Mouse (Mus musculus) midbrain, embryonic 14.5 days (tissue): ENCODE measurements at regions not wholly inside any gene's neighbourhood (a gene's known extent, or its start where the extent isn't known, plus 50 kb on each side); places are given as distances from the start of the nearest gene placed in this dataset.

ENCODE experiments used
- ATAC-seq: fragments of 200-750 bp; cut with Nextera tagmentation; 2 replicates; pipeline ENCODE4 v1.8.0; 2017; ENCODE audit warnings: moderate number of reproducible peaks, moderate library complexity; ENCODE audit not compliant: low FRiP score, low TSS enrichment
- DNase-seq: peaks from one replicate; pipeline ENCODE4 v3.0.0-alpha.2; 2015
- H3K27ac ChIP-seq: fragments of 300-500 bp; sonication (generic); replicated peaks from 2 replicates; pipeline ENCODE4 v1.5.1; 2014; ENCODE audit warnings: mild to moderate bottlenecking, low read depth, low read length, moderate library complexity
- H3K27me3 ChIP-seq: fragments of 300-500 bp; sonication (generic); 2 replicates; pipeline ENCODE4 v1.6.1; 2014; ENCODE audit warnings: low read length, control low read depth, mixed read lengths; ENCODE audit not compliant: control insufficient read depth, insufficient read depth
- H3K36me3 ChIP-seq: fragments of 300-500 bp; sonication (generic); 2 replicates; pipeline ENCODE4 v1.6.1; 2014; ENCODE audit warnings: low read length, control low read depth; ENCODE audit not compliant: control insufficient read depth, insufficient read depth
- H3K4me1 ChIP-seq: fragments of 300-500 bp; sonication (generic); 2 replicates; pipeline ENCODE4 v1.6.1; 2014; ENCODE audit warnings: mild to moderate bottlenecking, antibody characterized with exemption, low read length, control low read depth; ENCODE audit not compliant: control insufficient read depth, insufficient read depth
- H3K4me2 ChIP-seq: fragments of 300-500 bp; sonication (generic); 2 replicates; pipeline ENCODE4 v1.6.1; 2014; ENCODE audit warnings: mild to moderate bottlenecking, low read length, moderate library complexity
- H3K4me3 ChIP-seq: fragments of 300-500 bp; sonication (generic); replicated peaks from 2 replicates; pipeline ENCODE4 v1.5.1; 2014; ENCODE audit warnings: low read depth, low read length
- H3K9ac ChIP-seq: fragments of 300-500 bp; sonication (generic); replicated peaks from 2 replicates; pipeline ENCODE4 v1.6.1; 2014; ENCODE audit warnings: mild to moderate bottlenecking, low read length, moderate library complexity
- H3K9me3 ChIP-seq: fragments of 300-500 bp; sonication (generic); 2 replicates; pipeline ENCODE4 v1.6.1; 2016; ENCODE audit warnings: low read length, control low read depth, mixed read lengths; ENCODE audit not compliant: control insufficient read depth
- WGBS: fragments of 180-500 bp; shearing (Covaris S2); extraction: QIAGEN DNeasy Blood & Tissue Kit; methylation state at CpG from one replicate; pipeline ENCODE4 v1.1.7; 2014; 5-methylcytosine and 5-hydroxymethylcytosine counted together

DNA sequence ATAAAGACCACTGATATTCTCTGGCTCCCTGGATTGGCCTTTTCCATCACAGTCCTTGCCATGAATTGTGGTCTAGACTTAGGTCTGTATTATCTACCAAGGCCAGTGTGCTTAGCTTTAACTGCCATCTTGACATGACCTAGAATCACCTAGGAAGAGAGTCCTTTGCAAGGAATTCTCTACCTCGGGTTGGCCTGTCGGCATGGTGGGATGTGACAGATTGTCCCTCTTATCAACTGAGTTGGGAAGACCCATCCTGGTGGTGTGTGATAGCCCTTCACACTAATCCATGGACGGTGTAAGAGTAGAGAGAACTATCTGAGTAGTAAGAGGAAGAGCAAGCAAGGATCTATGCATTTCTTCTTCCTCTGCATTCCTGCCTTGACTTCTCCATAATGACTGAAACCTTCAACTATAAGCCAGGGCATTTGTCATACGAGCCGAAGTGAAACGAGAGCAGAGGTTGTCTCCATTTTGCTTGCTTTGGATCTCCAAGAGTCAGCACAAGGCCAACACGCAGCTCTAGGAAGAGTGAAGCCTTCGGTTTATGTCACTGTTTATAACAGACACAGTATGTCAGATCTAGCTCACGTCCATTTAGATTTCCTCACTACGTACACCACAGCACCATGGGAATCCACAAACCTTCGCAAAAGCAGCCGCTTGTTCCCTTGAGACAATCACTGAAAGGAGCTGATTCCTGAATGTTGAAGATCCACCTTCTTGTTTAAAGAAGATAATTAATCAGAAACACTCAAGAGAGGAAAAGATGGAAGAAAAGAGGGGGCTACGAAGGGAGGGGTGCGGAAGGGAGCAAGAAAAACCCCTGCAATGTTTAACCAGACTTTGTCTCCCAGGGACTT is 190.9 kb upstream of the Rgma start:
- no peaks in the 10 kb centered on the region for H3K9me3 ChIP-seq
- DNase-seq (no peak), ATAC-seq (peak; percentile 46; the same call in 1 of the 2 replicates)
- H3K27me3 ChIP-seq, result no peaks in the 10 kb centered on the region
- 27% methylated on average over 14 of the region's 14 CpGs for WGBS
- 0 out of 2 replicates have a peak overlapping the region, but pooled peaks have one; percentile 20 for H3K4me2 ChIP-seq
- peak overlapping the region; percentile 82 for H3K27ac ChIP-seq
- H3K36me3 ChIP-seq, result no peaks in the 10 kb centered on the region
- H3K4me1 ChIP-seq, result peaks cover 31% of the 10 kb centered on the region
- no peak overlapping the region for H3K9ac ChIP-seq
- no peak overlapping the region for H3K4me3 ChIP-seq

DNA sequence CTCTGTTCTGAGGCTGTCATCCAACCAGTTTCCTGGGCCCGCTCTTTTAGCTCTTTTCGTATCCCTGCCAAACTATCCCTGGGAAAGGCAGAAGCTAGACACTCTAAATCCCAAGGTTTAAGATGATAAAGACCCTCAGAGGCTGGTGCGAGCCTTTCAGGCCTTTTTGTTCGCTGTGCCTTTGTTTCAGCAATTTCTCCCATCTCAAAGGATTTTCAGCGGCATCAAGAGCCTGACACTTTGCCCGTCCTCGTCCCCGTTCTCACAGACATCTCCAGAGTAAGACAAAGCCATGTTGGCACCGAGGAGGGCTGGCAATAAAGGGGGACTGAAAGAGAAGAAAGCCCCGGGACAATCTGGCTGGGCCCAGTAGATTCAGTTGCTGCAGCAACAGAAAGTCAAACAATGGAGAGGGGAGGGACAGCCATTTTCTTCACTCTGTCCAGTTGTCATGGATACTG is 190.2 kb upstream of the Rgma start:
- ATAC-seq, result peak; percentile 89
- Histone ChIP-seq H3K9ac (no peak overlapping the region; the same call in 1 of the 2 replicates), H3K4me3 (no peak overlapping the region), H3K36me3 (no peaks in the 10 kb centered on the region), H3K9me3 (no peaks in the 10 kb centered on the region), H3K27ac (peak overlapping the region; percentile 82), H3K4me1 (peaks cover 31% of the 10 kb centered on the region), H3K27me3 (no peaks in the 10 kb centered on the region), H3K4me2 (0 out of 2 replicates have a peak overlapping the region, but pooled peaks have one; percentile 20)
- DNase-seq, result peak; percentile 84
- 5% methylated on average over 10 of the region's 10 CpGs for WGBS

DNA sequence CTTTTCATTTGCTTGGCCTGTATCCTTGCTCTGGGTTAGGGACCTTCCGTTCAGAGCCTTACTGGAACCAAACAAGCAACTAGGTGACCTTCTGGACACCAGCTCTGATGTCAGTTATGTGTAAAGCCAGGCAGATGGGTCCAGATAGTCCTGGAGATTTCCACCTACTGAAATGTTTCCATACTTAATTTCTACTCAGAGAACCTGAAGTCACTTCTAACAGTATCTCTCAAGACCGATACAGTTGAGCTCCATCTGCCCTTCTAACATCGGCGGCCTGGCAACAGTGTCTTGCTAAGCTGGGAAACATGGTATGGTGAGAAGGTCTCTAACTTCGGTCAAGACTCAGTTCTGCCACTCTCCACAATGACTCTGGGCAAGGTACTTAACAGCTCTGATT is 189.7 kb upstream of the Rgma start:
- no peak for DNase-seq
- Histone ChIP-seq H3K4me2 (peak overlapping the region; percentile 27), H3K27ac (peak overlapping the region; percentile 82), H3K4me1 (peaks cover 31% of the 10 kb centered on the region), H3K4me3 (no peak overlapping the region), H3K9ac (no peak overlapping the region; the same call in 1 of the 2 replicates), H3K9me3 (no peaks in the 10 kb centered on the region), H3K36me3 (no peaks in the 10 kb centered on the region), H3K27me3 (no peaks in the 10 kb centered on the region)
- peak; percentile 28; the same call in 1 of the 2 replicates for ATAC-seq
- WGBS, result 24% methylated on average over 5 of the region's 5 CpGs

DNA sequence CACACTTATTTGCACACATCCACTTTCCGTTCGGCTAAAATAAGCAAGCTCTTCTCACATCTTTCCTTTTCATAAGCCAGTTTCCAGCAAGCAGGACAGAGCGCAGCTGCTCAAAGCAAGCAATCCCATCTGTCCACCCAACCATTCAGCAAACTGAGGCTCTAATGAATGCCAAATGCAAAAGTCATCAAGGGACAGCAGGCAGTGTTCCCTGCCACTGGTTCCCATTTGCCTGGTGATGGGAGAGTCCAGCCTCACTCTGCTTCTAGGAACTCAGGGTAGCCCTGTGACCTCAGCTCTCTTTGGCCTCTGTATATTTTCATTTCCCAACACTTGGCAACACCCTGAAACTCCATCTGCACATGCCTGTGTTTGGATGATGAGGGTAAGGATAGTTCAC is 188.8 kb upstream of the Rgma start:
- 48% methylated on average over 3 of the region's 3 CpGs for WGBS
- ATAC-seq, result no peak
- peaks cover 37% of the 10 kb centered on the region for H3K4me1 ChIP-seq
- no peaks in the 10 kb centered on the region for H3K9me3 ChIP-seq
- no peaks in the 10 kb centered on the region for H3K27me3 ChIP-seq
- peak overlapping the region; percentile 82 for H3K27ac ChIP-seq
- no peak overlapping the region for H3K4me3 ChIP-seq
- H3K36me3 ChIP-seq, result no peaks in the 10 kb centered on the region
- H3K4me2 ChIP-seq, result peak overlapping the region; percentile 27
- DNase-seq, result no peak
- H3K9ac ChIP-seq, result no peak overlapping the region

DNA sequence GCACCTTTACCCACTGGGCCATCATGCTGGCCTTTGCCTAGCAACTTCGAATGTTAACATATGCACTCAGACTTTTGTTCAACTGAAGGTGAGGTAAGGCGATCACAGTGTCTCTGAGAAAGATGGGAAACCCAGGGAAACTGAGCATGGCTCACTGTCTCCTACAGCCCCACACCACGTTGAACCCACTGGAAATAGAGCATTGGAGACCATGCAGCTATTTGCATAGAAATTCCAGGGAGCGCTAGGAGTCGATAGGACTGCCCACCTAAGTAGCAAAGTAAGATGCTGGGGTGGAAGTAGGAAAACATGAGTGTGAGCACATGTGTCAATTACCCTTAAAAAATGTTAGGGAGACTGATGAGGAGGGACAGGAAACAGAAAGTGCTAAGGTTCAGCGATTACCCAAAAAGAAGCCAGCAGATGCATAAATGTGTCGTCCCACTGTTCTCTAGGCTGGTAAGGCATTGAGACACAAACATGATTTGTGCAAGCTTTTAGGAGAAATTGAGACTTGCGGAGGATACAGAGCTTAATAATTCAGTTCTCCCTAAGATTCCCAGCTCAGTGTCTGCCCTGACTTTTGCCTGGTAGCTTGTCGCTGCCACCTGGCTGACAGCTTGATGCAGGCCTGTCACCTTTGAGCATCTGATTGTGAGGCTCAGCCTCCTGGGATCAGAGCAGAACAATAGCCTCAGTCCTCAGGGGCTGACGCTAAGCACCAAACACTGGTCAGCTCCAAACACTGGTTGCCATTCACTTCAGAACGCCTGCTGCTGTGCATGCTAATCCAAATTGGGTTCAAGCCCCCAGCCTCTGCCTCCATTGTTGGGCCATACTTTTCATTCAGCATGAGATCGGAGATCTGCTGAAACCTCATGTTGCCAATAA is 183.7 kb upstream of the Rgma start:
- DNase-seq (peak; percentile 82), ATAC-seq (peak; percentile 84)
- H3K9ac ChIP-seq, result no peak overlapping the region
- H3K4me3 ChIP-seq, result no peak overlapping the region
- H3K27ac ChIP-seq, result peak overlapping the region; percentile 77
- no peaks in the 10 kb centered on the region for H3K27me3 ChIP-seq
- H3K4me1 ChIP-seq, result peaks cover 24% of the 10 kb centered on the region
- WGBS, result 5% methylated on average over 12 of the region's 12 CpGs
- H3K9me3 ChIP-seq, result no peaks in the 10 kb centered on the region
- H3K4me2 ChIP-seq, result no peak overlapping the region
- no peaks in the 10 kb centered on the region for H3K36me3 ChIP-seq

DNA sequence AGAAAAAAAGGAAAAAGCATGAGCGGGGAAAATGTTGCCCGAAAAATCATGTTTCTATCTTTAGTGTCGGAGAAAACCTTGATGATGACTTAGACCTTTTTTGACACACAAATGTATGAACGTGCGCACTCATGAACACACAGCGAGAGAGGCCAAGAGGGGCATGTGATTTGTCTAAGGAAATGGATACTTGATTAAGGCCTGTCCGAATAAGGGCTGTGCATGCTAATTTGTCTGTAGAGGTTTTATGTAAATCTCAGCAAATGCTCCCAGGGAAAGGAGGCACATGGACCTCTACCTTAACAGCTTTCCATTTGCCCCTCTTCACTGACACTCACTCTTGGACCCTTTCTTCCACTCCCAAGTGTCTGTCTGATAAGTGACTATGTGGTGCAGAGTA is 182.5 kb upstream of the Rgma start:
- Histone ChIP-seq H3K4me1 (peaks cover 33% of the 10 kb centered on the region), H3K27me3 (no peaks in the 10 kb centered on the region), H3K4me2 (no peak overlapping the region), H3K9me3 (no peaks in the 10 kb centered on the region), H3K27ac (peak overlapping the region; percentile 77), H3K9ac (no peak overlapping the region), H3K4me3 (no peak overlapping the region), H3K36me3 (no peaks in the 10 kb centered on the region)
- WGBS, result 35% methylated on average over 7 of the region's 7 CpGs
- no peak for ATAC-seq
- no peak for DNase-seq

DNA sequence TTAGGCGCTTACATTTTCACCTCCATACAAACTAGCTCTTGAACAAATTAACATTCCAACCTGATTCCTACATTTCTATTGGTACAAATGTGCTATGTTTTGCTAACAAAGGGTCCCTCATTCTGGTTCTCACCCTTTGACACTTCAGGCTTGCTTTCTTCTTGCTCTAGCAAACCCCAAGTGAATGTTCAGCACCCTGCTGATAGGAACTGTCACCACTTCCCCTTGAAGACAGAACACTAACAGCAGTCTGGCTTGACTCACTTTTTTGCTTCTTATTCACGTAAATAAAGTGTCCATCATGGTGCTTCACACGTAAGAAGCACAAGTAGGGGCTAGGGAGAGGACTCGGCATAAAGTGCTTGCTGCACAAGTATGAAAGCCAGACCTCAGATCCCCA is 180.0 kb upstream of the Rgma start:
- no peaks in the 10 kb centered on the region for H3K27me3 ChIP-seq
- no peaks in the 10 kb centered on the region; the same call in 1 of the 2 replicates for H3K9me3 ChIP-seq
- no peaks in the 10 kb centered on the region for H3K36me3 ChIP-seq
- no peak for DNase-seq
- no peak overlapping the region for H3K4me3 ChIP-seq
- H3K4me1 ChIP-seq, result peaks cover 27% of the 10 kb centered on the region
- WGBS, result 66% methylated on average over 4 of the region's 4 CpGs
- ATAC-seq, result no peak
- H3K4me2 ChIP-seq, result no peak overlapping the region
- H3K9ac ChIP-seq, result no peak overlapping the region
- no peak overlapping the region for H3K27ac ChIP-seq

DNA sequence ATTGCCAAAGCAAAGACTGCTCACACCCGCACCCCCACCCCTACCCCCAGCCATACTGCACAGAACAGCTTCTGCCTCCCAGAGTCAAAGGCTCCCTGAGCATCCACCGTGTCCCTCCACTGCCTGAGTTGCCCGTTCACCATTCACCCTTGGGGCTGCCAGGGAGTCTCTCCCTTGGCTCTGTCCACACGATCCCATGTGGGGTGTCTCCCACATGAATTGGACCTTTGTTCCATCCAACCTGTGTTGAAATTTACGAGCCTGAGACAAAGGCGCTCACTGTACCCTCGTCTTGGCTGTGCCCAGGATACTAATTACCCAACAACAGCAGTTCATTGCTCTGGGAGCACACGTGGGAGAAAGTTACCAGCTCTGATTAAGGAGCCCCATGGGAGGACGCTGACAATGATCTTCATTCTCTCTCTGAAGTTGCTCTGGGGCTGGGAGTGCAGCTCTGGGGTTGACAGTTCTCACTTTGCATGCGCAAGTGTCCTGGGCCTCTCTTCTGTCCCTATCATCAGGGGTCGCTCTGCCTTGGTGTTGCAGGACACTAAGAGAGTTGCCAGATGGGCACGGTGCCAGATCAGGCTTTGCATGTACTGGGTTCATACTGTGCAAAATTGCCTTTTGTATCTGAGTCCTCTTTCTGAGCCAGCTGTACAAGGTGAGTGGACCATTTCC is 178.3 kb upstream of the Rgma start:
- Histone ChIP-seq H3K9ac (no peak overlapping the region), H3K9me3 (no peaks in the 10 kb centered on the region; the same call in 1 of the 2 replicates), H3K27me3 (no peaks in the 10 kb centered on the region), H3K36me3 (no peaks in the 10 kb centered on the region), H3K4me2 (0 out of 2 replicates have a peak overlapping the region, but pooled peaks have one; percentile 2), H3K27ac (peak overlapping the region; percentile 74), H3K4me3 (no peak overlapping the region), H3K4me1 (peaks cover 16% of the 10 kb centered on the region)
- DNase-seq (peak; percentile 79), ATAC-seq (peak; percentile 82)
- 38% methylated on average over 12 of the region's 12 CpGs for WGBS
